Comparison of ENCODE assay signal across 8 mouse cellular contexts in the genomic region with DNA sequence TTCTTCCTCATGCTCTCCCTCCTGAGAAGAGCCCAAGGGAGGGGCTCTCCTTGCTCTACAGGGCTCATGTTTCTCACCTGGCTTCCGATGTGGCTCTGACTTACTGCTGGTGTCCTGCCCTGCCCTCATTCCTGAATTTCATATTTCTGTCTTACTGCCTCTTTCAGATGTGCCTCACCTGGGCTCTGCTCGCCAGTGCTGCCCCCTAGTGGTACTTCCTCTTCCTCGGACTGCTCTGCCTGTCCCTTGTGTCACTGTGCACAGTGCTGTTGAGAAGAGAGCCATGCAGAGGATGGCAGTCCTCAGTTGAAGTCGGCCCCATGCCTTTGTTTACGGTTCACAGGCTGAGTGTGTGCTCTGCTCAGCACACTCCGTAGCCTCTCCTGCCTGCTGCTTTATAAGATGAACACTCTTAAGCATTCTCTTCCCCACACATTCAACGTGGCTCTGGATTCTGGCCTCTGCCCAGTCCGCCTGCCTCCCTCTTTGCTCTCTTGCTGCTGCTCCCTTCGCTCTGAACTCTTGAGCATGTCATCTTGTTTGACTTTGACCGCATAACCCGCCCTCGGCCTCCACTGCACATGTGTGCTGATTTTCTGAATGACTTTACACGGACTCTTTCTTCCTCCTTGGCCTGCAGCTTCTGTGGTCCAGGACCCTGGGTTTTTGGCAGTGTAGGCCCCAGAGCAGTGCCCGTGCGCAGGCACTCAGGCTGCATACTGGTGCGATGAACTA.
A peak's percentile ranks its signal among the peaks of the same experiment; 100 is the strongest.
DNase-seq lines count a peak whose midpoint lies in the region; ATAC-seq and TF ChIP-seq lines count a peak whose summit lies in the region.

No protein-coding gene starts in this region.

- peak; percentile 74 for TF ChIP-seq CTCF in cortical plate, adult 2 months (IDR thresholded peaks at IDR 0.05; ENCODE audit: extremely low read depth, insufficient read depth, low read length)
- peak; percentile 95 for TF ChIP-seq CTCF in liver, embryonic 14.5 days (IDR thresholded peaks at IDR 0.05; ENCODE audit: low read depth)

- H3K9ac ChIP-seq in kidney, embryonic 16.5 days (replicated peaks; ENCODE audit: low read length), result no peak overlapping the region
- H3K9ac ChIP-seq in liver, embryonic 14.5 days (replicated peaks), result no peak overlapping the region

- TF ChIP-seq EP300 in liver, embryonic 14.5 days (IDR thresholded peaks at IDR 0.05; ENCODE audit: low read depth), result no peak

- no peak overlapping the region for H3K4me2 ChIP-seq in kidney, embryonic 16.5 days (replicated peaks; ENCODE audit: low read depth, low read length)
- no peak overlapping the region for H3K4me2 ChIP-seq in liver, embryonic 14.5 days (ENCODE audit: low read depth)

- H3K4me1 ChIP-seq in cortical plate, adult 2 months (ENCODE audit: control insufficient read depth, insufficient read depth, low read length), result peaks cover 12% of the 10 kb centered on the region
- peaks cover 22% of the 10 kb centered on the region for H3K4me1 ChIP-seq in kidney, embryonic 16.5 days (ENCODE audit: insufficient read depth, low read length)
- H3K4me1 ChIP-seq in liver, embryonic 14.5 days (replicated peaks; ENCODE audit: control insufficient read depth in 2 of 2, insufficient read depth in 2 of 2, low read length in 1 of 2), result no peaks in the 10 kb centered on the region

- 66% methylated on average over 16 of the region's 16 CpGs for WGBS in kidney, embryonic 16.5 days
- WGBS in liver, embryonic 14.5 days (ENCODE audit: insufficient replicate concordance), result 72% methylated on average over 16 of the region's 16 CpGs

- H3K4me3 ChIP-seq in cortical plate, adult 2 months (ENCODE audit: insufficient read depth, low read length), result no peak overlapping the region
- no peak overlapping the region for H3K4me3 ChIP-seq in kidney, embryonic 16.5 days (ENCODE audit: low read length)
- H3K4me3 ChIP-seq in liver, embryonic 14.5 days (ENCODE audit: insufficient read depth in 1 of 2, low read depth in 2 of 2, low read length in 2 of 2), result no peak overlapping the region

- no peaks in the 10 kb centered on the region for H3K9me3 ChIP-seq in kidney, embryonic 16.5 days (ENCODE audit: low read length)
- H3K9me3 ChIP-seq in liver, embryonic 14.5 days (ENCODE audit: control insufficient read depth, low read length), result no peaks in the 10 kb centered on the region

- DNase-seq in B cell, adult 2 months, result peak; percentile 86
- DNase-seq in ZHBTc4 (ENCODE audit: low read depth, low spot score), result peak; percentile 85
- peak; percentile 54 to 61 for DNase-seq in gastrocnemius, postnatal 36 days
- DNase-seq in liver, embryonic 14.5 days (ENCODE audit: low read depth in 3 of 3, low spot score in 3 of 3), result peak; percentile 22 to 33 (median 24)
- peak; percentile 66 for DNase-seq in right cerebral cortex, adult 18-20 months
- peak; percentile 56 for DNase-seq in urinary bladder, adult 2 months (ENCODE audit: low spot score)

- H3K27ac ChIP-seq in cortical plate, adult 2 months (ENCODE audit: insufficient read depth, low read length), result no peak overlapping the region
- H3K27ac ChIP-seq in kidney, embryonic 16.5 days (ENCODE audit: low read length), result no peak overlapping the region
- no peak overlapping the region for H3K27ac ChIP-seq in liver, embryonic 14.5 days

- H3K27me3 ChIP-seq in kidney, embryonic 16.5 days (ENCODE audit: insufficient read depth, low read length), result no peaks in the 10 kb centered on the region
- no peaks in the 10 kb centered on the region for H3K27me3 ChIP-seq in liver, embryonic 14.5 days (ENCODE audit: control insufficient read depth, insufficient read depth, low read length)

- TF ChIP-seq POLR2A in cortical plate, adult 2 months (IDR thresholded peaks at IDR 0.05; ENCODE audit: extremely low read depth, insufficient read depth, low read length), result no peak

- H3K36me3 ChIP-seq in kidney, embryonic 16.5 days (ENCODE audit: insufficient read depth, low read length), result no peaks in the 10 kb centered on the region
- no peaks in the 10 kb centered on the region for H3K36me3 ChIP-seq in liver, embryonic 14.5 days (replicated peaks; ENCODE audit: control insufficient read depth, insufficient read depth, low read depth)

- peak; percentile 15 for ATAC-seq in kidney, embryonic 16.5 days (ENCODE audit: low FRiP score, low TSS enrichment)
- peak; percentile 44; the same call in 1 of the 2 replicates for ATAC-seq in liver, embryonic 14.5 days (ENCODE audit: insufficient read depth)

- intact Hi-C loops in gastrocnemius, postnatal 36 days (cut with DNase I), result loop anchor here (5.0 kb wide), 1 partner anchor 111 kb away; no protein-coding TSS in a partner anchor

Comparison
In these comparisons a context has a peak if more than half of its experiments do, and no peak if none do; other contexts are left out.
1. DNase-seq: peak in every context shown above with its lines; median percentile 86 in B cell, adult 2 months; 85 in ZHBTc4; 66 in right cerebral cortex, adult 18-20 months; 58 in gastrocnemius, postnatal 36 days; 56 in urinary bladder, adult 2 months; 24 in liver, embryonic 14.5 days.